Mouse (Mus musculus) cerebellum, postnatal 14 days (tissue): ENCODE measurements around the gene Large1.
"Not testable (repeated sequence)": the region's sequence is repeated elsewhere in the genome, so short reads cannot be mapped to it uniquely, and the experiment has no call there.

Experiments
- DNase-seq, 2 experiments: peaks; one replicate each; pipeline ENCODE4 v3.0.0; 2021; ENCODE audit warnings: mixed read lengths in 2 of 2

Gene Large1

GRCm38 (mm10) chr8:73293655-73294054 is 59.7 kb downstream of the Large1 start:
- no peak for DNase-seq

- DNase-seq, result no peak
These were observed 61.7 kb downstream of the Large1 start for GRCm38 (mm10) chr8:73291630-73292029.

- DNase-seq, result no peak
These were observed 62.7 kb downstream of the Large1 start for GRCm38 (mm10) chr8:73290636-73291035.

DNA sequence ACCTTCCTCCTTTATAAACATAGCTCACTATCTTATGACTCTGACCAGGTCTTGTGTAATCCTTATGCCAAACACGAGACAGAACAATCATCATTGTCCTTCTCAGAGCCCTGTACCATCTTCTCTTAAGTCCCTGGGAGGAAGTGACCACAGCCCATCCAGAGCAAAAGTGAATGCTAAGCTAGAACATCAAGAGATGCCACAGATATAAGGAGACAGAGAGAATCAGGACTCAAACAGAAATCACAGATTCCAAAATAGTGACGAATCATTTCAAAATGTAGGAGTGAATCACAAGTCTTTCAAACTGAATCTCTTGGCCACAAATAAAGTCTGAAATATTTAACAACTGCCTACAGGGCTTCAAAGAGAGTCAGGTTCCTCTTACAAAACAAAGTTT is 63.5 kb downstream of the Large1 start:
- no peak for DNase-seq

DNA sequence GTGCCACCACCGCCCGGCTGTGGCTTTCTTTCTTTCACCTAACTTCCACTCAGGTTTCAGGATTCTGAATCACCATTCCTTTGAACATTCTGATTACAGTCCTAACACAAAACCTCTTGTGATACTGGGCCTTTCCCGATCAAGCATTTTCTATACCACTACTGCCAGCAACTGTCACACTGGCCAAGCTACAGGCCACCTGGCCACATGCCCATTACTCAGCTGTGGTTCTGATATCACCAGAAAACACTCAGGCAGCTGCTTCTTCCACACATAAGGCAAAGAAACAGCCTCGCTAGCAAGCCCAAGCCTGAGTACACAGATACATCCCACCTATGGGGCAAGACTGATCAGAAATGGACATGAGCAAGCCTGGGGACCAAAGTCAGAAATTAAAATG is 71.3 kb downstream of the Large1 start:
- peak; percentile 58 to 65 for DNase-seq

DNA sequence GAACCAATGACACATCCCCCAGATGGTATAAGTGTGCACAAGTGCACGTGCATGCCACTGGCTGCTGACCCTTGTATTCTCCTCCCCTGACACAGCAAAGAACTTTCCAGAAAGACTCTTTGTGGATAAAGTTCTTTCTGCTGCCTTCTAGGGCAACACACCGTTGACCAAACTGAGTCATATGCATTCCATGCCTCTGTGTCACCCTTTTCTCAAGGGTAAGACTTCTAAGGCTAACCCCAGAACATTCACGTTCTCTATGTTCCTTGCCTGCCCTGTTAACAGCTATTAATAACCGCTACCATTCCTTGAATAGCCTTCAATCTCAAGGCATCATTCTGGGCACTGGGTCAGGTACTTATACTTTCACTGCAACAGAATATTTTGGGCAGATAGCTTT is 77.3 kb downstream of the Large1 start:
- no peak for DNase-seq

GRCm38 (mm10) chr8:73275445-73275844 is 77.9 kb downstream of the Large1 start:
- not testable (repeated sequence) for DNase-seq

GRCm38 (mm10) chr8:73273150-73273549 is 80.2 kb downstream of the Large1 start:
- no peak for DNase-seq

DNA sequence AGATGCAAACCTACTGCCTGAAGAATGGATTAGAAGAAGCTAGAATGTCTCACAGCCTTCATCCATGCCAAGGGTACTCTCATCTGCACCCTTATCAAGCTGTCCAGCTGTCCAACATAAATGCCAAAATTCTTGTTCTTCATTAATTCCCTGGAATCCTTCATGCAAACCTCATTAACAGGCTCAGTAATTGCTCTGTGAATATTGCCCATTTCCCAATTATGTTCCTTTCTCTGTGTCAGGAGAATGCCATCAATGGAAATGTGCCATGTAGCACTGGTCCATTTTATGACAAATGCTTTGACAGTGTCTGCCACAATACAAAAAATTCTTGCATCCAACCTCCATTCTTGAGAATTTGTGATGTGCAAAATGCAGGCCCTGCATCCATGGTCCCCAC is 82.3 kb downstream of the Large1 start:
- no peak for DNase-seq

GRCm38 (mm10) chr8:73257981-73258380 is 95.4 kb downstream of the Large1 start:
- peak; percentile 42 to 45 for DNase-seq

DNA sequence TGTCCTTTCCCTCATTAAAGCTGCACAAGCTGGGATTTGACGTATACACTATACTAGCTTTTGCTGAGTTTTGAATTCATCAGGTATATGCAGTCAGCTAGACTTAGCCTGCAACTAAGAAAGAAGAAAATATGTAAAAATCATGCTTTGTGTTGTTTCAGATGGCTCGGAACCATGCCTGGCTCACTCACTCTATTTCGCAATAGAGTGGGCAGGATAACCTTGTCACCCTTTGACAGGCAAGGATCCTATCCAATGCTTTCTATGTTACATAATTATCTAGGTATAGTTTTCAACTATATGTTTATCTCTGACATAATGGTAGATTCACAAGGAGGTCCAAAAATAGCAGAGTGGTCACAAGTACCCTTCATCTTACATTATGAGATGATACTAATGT is 109.2 kb downstream of the Large1 start:
- no peak for DNase-seq

DNA sequence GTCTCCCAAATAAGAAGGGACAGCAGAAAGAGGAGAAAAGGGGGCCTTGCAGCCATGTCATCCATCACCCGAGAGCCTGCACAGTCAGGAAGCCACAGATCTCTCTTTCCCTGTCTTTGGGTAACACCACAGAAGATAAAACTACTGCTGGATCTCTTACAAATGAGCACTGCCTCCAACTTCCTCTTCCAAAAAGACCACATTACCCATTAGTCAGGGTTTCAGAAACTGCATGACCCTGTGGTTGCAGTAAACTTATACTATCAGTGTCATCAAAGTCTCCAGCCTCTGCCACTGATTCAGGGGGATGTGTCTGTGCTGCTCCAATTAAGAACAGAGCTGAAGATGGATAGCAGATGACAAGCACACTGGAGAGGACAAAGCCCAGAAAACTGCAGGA is 111.3 kb downstream of the Large1 start:
- no peak for DNase-seq

DNA sequence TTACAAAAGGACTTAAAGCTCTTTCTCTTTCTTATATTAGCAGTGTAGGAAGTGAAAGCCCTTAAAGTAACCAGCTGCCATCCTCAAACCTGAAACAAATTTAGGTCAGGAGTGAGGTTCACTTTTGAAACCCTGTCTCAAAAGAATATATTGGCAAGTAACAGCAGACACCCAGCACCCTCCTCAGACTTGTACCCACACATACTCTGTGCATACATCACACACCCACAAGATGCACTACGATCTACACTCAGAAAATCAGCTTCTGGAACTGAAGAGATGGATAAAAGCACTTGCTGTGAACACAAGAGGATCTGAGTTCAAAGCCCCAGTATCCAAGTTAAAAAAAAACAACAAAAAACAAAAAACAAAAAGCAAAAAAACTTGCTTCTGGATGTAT is 119.1 kb downstream of the Large1 start:
- DNase-seq, result no peak

DNA sequence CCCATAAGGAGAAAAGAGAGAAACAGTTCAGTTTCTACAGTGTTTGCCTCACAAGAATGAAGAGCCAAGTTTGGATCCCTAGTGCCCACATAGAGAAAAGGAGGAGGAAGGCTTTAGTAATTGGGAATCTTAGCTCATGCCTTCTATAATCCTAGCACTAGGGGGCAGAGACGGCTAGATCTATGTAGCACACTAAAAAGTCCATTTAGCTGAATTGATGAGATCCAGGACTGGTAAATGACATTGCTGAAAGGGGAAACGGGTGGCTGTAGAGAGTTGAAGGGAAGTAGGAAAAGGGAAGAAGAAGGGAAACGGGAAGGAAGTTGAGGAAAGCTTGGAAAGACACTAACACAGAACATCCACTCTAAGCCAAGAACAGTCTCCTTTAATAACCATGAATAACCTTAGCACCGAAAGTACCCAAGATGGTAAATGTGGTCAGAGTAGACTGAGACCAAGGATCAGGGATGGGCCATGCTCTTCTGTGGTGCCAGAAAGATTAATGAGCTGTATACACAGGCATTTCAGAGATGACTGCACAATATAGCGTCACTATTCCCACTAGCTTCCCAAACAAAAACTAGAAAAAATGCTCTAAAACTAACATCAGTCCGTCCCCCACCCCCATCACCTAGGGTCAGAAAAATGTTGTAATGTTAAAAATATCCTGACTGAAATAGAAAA is 119.8 kb downstream of the Large1 start:
- peak; percentile 62 to 73 for DNase-seq

GRCm38 (mm10) chr8:73226841-73227240 is 126.5 kb downstream of the Large1 start:
- DNase-seq, result no peak

DNA sequence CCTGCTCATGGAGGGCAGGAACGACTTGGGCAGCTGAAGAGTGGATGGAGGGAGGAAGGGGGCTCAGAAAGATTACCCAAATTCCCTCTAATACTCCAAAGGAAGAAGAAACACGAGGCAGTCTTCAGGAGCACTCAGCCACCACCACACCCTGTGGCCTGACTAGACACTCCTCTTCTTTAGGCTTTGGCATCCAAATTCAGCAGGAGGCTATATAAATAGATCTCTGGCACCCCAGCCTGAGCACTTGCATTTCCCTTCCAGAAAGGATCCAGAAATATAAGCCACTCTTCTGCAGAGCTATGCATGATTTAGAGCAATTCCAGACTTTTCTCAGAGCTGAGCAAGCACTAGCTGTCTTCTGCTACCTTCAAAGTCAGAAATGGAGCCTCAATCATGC is 127.7 kb downstream of the Large1 start:
- peak in 1 of 2 experiments; percentile 20 for DNase-seq

DNA sequence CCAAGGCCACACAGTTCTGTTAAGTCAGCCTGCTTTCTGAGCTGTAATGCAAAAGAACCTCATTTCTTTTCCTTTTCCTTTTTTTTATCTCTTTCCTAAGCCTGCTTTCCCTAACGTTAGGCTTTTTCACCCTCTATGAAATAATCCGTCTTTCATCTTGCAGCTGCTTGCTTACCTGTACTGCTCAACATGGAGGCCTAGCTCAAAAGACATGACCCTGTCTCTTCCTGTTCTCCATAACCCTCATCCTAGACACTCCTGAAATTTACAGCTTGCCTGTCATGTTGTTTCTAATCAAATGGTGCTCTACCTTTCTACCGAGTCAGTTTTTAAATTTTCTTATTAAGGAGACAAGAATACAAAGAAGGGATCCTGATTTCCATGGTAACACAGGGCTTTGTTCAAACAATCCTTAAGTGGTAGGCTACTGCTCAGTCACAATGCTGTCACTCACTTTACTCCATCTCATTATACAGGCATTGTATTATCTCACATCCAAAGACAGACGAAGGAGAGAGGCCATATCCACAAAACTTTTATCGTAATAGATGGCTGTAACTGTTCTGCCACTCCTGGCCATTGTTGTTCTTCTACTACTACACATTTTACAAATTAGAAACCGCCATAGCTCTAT is 134.0 kb downstream of the Large1 start:
- DNase-seq, result no peak

DNA sequence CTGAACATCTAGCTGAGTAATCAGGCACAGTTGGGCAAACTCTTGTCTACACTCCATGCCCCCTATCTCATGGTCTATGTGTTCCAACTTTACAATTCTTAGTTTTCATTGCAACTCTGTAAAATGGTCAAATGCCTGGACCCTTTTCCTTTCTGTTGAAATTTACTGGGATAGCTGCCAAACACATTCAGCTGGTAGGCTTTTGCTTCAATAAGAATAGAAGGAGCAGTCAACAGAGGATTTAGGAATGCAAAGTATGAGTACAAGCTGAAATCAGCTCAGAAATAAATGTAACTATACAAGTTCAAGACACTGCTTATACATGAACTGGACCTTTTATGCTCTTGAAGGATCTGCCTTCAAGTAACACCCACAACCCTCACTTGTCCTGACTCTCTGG is 146.5 kb downstream of the Large1 start:
- no peak for DNase-seq

GRCm38 (mm10) chr8:73201854-73202253 is 151.5 kb downstream of the Large1 start:
- DNase-seq, result peak; percentile 9 to 20

DNA sequence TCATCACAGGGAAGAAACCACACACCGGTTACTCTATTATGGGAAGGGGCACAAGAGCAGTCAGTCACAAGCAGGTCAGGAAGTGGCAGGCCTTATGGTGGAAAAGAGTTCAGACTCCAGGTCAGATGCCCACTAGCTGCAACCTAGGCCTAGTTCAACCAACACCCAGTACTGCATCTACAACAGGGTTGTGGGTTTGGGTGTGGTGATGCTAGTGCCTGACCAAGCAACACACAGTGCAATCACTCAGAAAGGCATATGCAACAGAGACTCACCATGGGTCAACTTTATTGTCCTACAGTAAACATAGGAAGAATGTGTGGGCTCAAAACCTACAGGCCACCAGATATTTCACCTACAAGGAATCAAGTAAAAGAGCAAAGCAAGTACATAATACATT is 155.6 kb downstream of the Large1 start:
- no peak for DNase-seq

DNA sequence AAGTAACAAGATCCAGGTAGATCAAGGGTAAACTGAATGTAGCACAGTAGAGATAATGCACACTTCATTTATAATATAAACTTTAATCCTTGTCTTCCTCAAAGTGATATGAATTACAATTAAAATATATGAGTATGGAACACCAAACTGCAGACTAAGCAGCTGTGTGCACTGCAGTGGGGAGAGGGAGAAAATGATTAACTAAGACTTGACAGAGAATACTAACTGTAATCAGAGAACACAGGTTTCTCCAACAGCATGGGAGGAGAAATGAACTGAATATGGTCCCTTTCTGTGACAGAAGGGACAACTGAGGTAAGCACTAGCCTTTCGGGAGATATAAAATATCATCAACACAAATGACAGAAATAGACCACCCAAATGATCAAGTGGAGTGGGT is 164.7 kb downstream of the Large1 start:
- no peak for DNase-seq

DNA sequence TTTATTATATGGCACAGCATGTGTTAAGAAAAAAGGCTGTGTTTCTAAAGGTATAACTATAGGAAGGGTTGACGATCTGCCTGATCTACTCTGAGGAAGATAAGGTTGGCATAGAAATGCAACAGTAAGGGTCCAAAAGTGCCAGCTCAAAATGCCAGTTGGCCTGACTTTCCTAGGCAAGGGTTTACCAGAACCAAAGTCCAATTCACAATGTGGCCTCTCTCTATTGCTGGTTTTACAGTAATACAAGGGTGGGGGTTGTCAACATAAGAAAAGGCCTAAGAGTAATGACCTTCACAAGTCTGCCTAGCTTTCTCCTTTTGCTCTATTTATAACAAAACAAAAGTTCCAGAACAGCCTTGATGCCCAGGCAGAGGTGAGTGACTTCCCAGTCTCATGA is 166.0 kb downstream of the Large1 start:
- DNase-seq, result no peak

DNA sequence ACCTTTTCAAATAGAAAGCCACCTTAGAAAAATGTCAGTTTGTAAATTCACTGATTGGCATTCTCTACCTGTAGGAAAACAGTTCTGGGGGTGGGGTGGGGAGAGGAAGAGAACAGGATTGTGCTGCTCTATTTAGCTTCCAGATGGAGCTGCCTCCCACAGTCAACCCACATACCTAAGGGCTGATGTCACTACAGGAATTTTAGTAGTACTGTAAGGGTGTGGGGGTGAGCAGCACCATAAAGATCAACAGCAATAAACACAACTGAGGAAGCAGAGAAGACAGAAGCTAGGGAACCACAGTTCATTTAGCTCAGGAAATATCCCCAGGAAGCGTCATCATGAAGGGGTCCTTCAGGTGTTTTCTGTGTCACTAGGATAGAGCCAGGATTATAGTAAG is 174.9 kb downstream of the Large1 start:
- DNase-seq, result no peak

DNA sequence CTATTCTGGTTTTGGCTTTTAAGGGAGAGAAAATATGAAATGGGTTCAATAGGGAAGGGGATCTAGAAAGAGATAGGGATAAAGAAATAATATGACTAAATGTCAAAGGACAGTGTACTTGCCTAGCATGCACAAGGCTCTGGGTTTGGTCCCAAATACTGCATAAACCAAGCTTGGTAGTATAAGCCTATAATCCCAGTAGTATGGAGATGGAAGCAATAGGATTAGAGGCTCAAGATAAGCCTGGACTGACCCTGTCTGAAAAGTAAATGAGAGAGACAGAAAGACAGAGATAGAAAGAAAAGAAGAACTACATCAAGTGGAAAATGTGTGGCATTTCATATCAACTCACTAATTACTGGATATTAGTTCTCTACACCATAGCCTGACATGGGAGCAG is 180.7 kb downstream of the Large1 start:
- no peak for DNase-seq

- DNase-seq, result no peak
These were observed 191.3 kb downstream of the Large1 start for GRCm38 (mm10) chr8:73161994-73162393.
